Mouse (Mus musculus) thymus, postnatal 36 days (tissue): ENCODE data around the gene Vcam1.

Source experiments
- DNase-seq, 2 experiments: peaks; one replicate each; pipeline ENCODE4 v3.0.0; 2022; ENCODE audit warnings: mixed read lengths in 2 of 2

Vcam1 gene

GRCm38 (mm10) chr3:116080166-116080788 lies 49.2 kb downstream of the Vcam1 start:
- DNase-seq, result no peak

GRCm38 (mm10) chr3:116078490-116078889 lies 51.0 kb downstream of the Vcam1 start:
- no peak for DNase-seq

GRCm38 (mm10) chr3:116076739-116077138 lies 52.7 kb downstream of the Vcam1 start:
- DNase-seq, result no peak

GRCm38 (mm10) chr3:116072584-116072983 lies 56.9 kb downstream of the Vcam1 start:
- DNase-seq, result no peak

- no peak for DNase-seq
Observed at GRCm38 (mm10) chr3:116062141-116062540, 67.3 kb downstream of the Vcam1 start.

GRCm38 (mm10) chr3:116060320-116060719 lies 69.2 kb downstream of the Vcam1 start:
- DNase-seq, result no peak
